Mouse (Mus musculus): ENCODE results near the gene Rpl27a. TPM values are rescaled to one million over a fixed set of nuclear protein-coding genes. Genes with fewer than 3 reads are reported as not detected.

The Rpl27a gene
- total RNA-seq, 2 experiments from 2014 or later: 136 TPM

DNA sequence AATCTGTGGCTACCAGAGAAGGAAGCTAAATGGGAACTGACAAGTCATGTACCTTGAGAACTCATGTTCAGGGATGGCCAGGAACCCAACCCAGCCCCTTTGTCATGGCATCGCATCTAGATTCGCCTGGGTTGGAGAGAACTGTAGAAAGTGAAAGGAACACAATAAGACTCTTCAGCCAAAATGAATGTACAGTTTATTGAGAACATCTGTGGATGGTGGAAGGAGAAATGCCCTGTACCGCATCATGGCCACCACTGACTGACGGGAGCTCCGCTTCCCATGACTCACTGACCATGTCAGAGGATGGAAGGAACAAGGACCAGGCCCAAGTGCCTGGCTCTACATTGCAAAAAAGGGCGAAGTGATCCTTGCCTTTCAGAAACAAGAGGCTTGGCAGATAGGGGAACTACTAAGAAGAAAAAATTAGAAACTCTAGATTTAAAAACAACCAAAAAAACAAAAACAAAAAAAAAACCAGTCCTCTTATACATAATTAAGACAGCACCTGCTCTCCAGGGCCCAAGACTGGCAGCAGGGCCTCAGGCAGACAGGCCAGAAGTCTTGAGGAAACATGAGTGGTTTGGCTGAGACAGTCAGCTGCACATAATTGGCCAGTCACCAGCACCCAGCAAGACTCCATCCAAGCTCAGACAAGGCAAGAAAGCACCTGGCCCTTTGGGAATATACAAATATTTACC is 4.9 kb downstream of the Rpl27a start:
- DNase-seq (ENCODE audit: extremely low spot score in 1 of 2, low spot score in 2 of 2): peak in 1 of 2 experiments; percentile 57
- intact Hi-C loops (cut with DNase I): no loop called here

DNA sequence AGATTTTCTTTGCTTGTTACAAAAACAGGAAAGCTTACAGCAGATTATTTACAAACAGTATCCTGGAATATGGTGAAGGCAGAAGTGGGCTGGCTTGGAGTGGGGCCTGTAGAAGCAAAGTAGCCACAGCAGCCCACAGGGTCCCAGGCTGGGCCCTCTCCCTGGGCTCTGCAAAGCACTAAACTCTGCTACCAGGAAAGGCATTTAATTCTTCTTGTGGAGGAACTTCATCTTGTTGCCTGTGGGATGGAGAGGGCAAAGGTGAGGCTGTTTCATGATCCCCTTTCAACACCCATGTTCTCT is 5.4 kb downstream of the Rpl27a start:
- intact Hi-C loops (cut with DNase I): no loop called here
- DNase-seq (ENCODE audit: extremely low spot score in 1 of 2, low spot score in 2 of 2): no peak

DNA sequence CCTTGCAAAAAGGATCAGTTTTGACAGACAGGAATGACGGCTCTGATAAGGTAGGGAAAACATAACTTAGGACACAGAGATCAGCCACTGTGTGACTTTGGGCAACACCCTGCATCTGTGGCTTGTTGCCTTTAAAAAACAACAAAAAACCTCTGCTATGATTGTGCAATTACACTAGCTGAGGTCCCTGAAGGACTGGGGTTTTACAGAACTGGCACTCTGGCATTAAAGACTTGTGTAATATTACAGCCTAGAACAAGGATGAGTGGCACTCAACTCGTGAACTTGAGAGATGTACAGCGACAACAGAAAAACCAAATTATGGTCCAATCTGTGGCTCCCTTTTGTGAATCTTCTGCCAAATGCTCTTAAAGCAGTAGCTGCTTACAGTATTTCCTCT is 5.8 kb downstream of the Rpl27a start:
- DNase-seq (ENCODE audit: extremely low spot score in 1 of 2, low spot score in 2 of 2): no peak
- intact Hi-C loops (cut with DNase I): no loop called here

DNA sequence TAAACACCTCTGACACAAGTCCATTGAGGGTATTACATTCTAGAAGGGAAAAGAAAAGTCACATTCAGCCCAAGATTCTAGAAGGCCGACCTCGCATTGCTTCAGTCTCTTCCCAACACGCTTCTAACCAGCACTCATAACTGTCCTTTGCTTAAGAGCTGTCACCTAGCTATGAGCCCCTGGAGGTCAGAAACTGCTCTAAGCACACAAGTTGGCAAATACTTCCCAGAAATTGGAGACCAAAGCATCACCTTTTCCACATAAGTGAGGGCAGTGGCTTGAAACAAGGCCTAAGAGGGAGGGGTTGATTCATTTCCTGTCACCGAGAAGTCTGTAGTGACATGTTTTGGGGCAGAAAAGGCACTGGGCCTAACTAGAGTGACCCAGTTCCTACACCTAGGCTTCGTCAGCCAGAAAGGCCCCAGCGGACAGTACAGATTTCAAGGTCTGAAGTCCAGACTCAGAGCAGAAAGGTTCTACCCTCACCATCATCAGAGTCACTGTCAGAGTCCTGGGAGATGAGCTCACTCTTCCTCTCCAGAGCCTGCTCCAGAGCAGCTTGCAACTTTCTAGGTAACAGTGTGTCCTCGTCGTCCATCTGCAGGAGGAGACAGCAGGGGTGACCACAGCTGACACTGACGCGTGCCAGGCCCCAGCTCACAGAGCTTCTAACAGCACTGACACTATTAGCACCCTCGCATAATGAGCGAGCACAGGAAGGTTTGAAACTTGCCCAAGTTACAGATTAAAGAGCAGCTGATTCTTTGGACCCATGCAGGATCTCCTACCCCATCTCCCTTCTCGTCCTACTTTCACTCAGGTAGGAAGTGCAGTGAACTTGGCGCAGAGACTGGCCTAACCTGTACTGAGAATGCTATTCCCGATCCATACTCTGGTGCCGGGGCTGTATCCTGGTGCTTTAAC is 7.1 kb downstream of the Rpl27a start:
- no peak for DNase-seq (ENCODE audit: extremely low spot score in 1 of 2, low spot score in 2 of 2)
- intact Hi-C loops (cut with DNase I): loop anchor here (2.0 kb wide), 1 partner anchor 193 kb away; no protein-coding TSS in a partner anchor

DNA sequence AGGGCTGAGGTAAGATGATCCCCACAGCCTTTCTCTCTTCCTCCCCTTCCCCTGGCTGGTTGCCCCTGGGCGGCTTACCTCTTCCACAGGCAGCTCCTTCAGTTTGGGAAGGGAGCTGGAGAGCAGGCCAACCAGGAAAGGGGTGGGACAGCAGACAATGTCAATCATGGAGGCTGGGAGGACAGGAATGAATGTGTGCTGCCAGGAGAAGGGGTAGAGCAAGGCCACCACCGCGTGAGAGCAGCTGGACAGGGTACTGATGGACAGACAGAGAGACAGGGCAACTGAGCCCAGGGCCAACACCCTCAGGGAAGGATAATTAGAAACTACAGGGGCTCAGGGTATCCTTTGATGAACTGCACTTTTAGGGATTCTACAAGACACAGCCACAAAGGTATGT is 8.6 kb downstream of the Rpl27a start:
- intact Hi-C loops (cut with DNase I): loop anchor here (2.0 kb wide), 1 partner anchor 191 kb away; no protein-coding TSS in a partner anchor
- no peak for DNase-seq (ENCODE audit: extremely low spot score in 1 of 2, low spot score in 2 of 2)

DNA sequence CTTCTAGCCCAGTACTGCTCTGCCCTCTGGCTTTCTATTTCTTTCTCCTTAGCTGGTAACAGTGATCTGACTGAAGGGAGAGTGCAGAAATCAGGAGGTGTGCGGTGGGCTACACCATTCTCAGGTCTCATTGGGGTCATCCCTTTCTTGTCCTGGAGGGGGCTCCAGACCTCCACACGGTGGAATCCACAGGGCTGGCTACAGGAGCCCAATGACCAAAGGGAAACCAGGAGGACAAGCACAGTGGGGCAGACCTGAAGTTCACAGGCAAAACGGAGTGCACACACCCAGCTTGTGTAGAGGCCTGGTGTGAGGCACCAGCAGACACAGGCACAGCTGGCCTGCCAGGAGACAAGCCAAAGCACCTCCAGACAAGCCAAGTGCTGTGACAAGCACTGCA is 9.4 kb downstream of the Rpl27a start:
- intact Hi-C loops (cut with DNase I): no loop called here
- DNase-seq (ENCODE audit: extremely low spot score in 1 of 2, low spot score in 2 of 2): peak; percentile 28 to 71

DNA sequence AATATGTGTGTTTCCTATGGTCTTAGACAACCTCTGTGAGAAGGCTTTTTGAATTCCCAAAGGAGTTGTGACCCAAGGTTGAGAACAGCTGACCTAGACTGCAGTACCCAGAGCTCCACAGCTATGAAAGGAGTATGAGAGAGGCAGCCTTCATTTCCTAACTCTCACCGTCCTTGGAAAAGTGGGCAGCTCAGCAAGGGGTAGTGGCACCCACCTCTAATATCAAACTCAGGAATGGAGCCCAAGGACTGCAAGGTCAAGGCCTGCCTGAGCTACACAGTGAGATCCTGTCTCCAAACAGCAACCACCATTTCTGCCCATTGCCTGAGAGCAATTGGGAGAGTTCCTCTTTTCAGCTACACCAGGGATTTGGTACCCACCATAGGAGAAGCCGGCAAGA is 10.8 kb downstream of the Rpl27a start:
- intact Hi-C loops (cut with DNase I): no loop called here
- no peak for DNase-seq (ENCODE audit: extremely low spot score in 1 of 2, low spot score in 2 of 2)

DNA sequence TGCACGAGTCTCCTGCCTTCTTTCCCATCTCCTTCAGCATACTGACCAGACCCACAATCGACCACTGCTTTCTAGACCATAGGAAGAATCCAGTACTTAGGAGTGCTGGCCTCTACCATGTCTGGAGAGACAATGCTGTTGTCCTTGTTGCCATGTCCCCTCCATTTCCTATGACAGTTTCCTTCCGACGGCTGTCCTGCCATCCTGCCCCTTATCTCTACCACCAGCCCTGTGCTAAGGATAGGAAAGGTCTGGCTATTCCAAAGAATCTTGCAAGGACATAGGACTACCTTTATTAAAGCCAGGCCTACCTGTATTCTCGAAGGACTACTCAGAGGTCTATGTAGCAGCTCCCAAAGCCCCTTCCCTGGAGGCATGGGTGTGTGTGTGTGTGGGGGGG is 12.6 kb downstream of the Rpl27a start:
- intact Hi-C loops (cut with DNase I): no loop called here
- DNase-seq (ENCODE audit: extremely low spot score in 1 of 2, low spot score in 2 of 2): no peak

DNA sequence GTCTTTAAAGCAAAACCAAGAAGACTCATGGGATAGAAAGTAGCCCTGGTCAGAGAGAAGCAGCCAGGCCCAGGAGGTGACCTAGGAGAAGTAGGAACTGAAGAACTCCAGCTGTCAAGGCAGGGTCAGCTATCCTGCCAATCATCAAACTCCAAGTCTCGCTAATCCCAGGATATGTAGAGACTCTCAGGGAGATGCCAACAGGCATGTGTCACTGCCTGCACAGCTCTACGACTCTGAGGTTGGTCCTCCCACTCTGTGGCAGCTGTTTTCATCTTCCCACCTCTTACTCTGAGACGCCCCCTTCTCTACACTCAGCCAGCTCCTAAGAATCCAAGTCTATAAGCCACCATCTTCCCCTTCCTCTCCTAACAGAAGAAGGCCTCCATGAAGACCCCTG is 13.7 kb downstream of the Rpl27a start:
- intact Hi-C loops (cut with DNase I): no loop called here
- DNase-seq (ENCODE audit: extremely low spot score in 1 of 2, low spot score in 2 of 2): no peak

DNA sequence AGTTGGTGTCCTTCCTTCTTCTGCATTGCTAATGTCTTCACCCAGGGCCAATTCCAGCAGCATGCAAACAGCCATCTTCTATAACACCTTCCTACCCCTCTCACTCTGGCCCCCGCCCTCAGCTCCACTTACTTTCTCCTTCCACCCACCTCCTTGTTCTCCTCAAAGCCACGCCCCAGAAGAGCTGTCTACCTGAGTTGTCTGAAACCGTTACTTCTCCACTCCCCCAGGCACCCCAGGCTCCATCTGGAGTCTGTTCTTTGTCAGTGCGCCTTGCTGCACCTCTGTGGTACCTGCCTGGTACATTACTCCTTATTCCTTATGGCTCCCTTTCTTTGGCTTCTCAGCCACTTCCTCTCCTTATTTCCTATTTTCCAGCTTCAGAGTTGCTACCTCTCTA is 14.2 kb downstream of the Rpl27a start:
- intact Hi-C loops (cut with DNase I): no loop called here
- no peak for DNase-seq (ENCODE audit: extremely low spot score in 1 of 2, low spot score in 2 of 2)

DNA sequence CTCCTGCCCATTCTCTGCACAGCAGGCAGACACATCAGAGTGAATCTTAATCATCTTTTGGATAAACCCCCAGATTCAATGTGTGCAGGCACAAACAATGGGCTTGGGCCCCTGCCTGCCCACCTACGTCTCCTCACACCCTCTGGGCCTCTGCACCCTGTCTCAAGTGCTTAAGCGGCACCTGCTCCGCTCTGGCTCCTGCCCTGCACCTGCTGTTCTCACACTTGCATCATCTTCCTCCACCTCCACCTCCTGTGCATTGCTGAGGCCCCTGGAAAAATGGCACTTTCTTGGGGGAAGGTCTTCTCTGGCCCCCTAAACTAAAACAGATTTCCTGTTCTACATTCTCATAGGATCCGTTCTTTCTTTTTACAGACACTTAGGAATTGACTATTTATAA is 14.9 kb downstream of the Rpl27a start:
- intact Hi-C loops (cut with DNase I): no loop called here
- no peak for DNase-seq (ENCODE audit: extremely low spot score in 1 of 2, low spot score in 2 of 2)

DNA sequence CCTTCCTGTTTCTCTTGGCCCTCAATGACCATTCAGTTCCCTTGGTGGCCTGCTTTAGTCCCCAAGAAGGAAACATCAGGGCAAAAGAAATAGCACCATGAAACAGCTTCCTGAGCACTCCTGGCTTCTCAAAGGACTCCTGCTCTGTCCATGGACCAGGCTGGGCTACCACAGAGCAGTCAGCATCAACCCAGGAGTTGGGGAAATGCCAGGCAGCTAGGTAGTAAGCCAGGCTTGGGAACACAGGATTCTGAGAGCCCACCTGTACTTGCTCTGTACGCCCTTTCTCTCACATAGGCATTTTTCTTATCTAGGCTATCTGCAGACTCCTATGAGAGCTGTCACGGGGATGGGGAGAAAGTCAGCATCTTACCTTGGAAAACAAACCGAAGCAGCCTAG is 16.0 kb downstream of the Rpl27a start:
- DNase-seq (ENCODE audit: extremely low spot score in 1 of 2, low spot score in 2 of 2): no peak
- intact Hi-C loops (cut with DNase I): loop anchor here (5.0 kb wide), 1 partner anchor 82 kb away; no protein-coding TSS in a partner anchor

DNA sequence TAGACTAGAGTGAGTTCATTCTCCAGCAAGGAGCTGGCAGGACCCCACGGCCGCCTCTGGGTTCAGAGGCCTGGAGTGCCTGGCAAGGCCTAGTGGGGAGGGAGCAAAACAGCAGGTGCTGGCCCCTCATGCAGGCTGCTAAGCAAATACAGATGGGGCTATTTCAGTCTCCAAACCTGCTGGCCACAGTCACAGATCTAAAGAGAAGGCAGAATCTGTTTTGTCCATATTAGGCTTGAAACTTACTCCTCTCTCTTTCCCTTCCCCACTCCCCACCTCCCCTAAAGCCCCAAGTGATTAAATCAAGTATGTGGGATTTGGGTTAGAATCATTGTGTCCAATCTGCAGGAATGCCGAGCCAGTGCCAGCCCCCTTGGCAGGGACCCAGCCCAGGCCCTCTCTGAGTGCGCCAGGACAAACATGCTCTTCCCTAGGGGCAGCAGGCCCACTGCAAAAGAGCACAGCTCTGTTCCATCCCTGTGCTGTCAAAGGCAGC is 17.6 kb downstream of the Rpl27a start:
- intact Hi-C loops (cut with DNase I): loop anchor here (5.0 kb wide), 1 partner anchor 81 kb away; no protein-coding TSS in a partner anchor
- peak; percentile 45 to 87 for DNase-seq (ENCODE audit: extremely low spot score in 1 of 2, low spot score in 2 of 2)

DNA sequence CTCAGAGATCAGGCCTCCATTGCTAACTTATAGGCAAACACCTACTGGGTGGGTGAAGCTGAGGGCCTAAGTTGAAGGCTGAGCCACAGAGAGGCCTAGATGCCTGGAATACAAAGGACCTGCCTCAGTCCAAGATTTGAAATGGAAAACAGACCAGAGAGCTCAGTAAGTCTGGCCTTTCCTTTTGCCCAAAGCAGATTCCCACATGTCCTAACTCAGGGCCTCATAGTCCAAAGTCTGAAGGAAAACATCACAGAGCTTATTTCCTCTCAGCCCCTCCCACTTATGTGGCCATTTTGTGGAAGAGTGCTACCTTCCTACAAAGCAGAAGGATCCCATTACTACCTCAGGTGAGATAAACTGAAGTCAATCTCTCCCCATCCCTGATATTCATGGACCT is 22.0 kb downstream of the Rpl27a start:
- intact Hi-C loops (cut with DNase I): no loop called here
- no peak for DNase-seq (ENCODE audit: extremely low spot score in 1 of 2, low spot score in 2 of 2)

DNA sequence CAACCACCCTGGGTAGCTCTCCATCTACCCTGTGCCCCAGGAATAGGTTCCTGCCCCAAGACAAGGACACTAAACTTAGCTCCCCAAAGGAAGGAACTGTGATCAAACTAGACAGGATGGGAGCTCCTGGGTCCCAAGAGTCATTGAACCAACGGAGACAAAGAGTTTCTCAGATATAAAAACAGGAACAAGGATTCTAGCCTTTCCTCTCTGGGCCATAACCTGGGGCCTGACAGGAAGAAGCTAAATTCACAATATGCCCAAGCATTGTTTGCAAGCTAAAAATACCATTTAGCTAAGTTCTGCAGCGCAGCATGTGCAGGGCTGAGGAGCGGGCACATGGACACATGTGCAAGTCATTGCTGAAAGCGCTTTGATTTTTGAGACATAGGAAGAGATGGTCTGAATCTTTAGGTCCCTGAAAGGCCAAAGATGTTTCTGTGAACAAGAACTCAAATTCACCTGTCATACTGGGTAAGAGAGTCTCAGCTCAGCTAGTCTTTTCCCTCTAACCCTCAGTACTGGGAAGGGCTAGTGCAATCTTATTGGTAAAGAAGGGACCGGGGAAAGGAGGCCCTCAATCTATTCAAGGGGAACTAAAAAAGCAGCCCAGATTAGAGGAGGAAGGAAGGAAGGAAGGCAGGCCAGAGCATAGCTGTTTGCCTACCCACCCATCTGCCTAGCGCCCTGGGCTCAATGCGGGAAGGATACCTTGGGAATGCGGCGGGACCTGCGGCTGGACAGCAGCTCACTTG is 22.8 kb downstream of the Rpl27a start:
- intact Hi-C loops (cut with DNase I): no loop called here
- DNase-seq (ENCODE audit: extremely low spot score in 1 of 2, low spot score in 2 of 2): no peak

DNA sequence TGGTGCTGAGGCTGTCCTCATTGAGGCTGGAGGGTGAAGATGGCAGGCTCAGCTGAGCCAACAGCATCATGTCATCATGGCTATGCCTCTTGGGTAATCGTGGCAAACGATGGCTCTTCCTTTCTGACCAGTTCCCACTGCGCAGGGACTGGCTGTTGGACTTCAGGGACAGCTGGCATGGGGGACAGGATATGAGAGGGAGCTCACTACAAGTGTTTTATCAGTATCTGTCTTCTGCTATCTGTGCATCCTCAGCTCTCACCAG is 23.3 kb downstream of the Rpl27a start:
- no peak for DNase-seq (ENCODE audit: extremely low spot score in 1 of 2, low spot score in 2 of 2)
- intact Hi-C loops (cut with DNase I): no loop called here

DNA sequence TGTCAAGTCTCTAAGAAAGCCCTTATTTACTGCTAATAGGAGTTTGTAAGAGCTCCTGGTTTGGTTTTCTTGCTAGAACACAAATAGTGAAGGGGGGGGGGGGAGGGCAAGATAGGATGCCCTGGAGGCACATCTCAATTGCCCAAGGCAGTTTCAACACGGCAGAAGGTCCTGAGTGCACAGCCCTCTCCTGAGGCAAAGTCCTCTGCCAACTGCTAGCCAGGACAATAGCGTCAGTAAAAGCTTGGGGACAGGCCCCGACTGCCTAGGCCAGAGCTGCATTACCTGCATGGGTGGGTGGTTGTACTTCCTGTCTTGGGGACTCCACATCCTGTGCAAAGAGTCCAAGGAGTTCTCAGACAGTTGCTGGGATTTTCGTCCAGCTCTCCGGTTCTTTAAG is 25.8 kb downstream of the Rpl27a start:
- DNase-seq (ENCODE audit: extremely low spot score in 1 of 2, low spot score in 2 of 2): no peak
- intact Hi-C loops (cut with DNase I): no loop called here

DNA sequence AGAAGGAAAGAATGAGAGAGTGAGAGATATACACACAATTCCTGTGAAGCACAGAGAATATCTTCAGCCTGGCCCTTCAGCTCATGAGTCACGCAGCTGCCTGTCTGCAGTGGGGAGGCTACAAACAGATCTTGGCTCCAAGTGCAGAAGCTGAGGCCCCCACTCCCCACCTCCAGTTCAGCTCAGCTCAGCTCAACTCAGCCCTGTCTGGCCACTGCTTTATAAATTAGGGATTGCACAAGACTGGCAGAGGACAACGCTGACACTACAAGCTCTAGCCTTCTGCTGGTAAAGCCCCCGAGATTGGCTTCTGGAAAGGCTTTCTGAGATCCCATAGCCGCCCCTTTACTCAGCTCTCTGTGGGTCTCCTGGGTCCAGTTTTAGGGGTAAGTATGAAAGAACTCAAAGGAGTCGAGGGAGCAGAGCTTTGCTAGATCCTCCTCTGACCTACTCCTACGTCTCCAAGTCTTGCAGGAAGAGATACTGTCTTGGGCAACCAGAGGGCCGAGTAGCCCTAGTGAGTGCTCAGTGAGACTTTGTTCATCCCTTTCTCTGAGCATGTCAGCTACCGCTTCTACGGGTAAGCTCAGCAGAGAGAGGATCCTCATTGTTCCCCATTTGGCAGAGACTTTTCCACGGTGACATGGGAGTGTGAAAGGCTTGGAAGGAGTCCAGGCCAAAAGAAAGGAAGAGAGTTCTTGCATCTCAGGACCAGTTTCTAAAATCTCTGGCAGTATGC is 26.5 kb downstream of the Rpl27a start:
- DNase-seq (ENCODE audit: extremely low spot score in 1 of 2, low spot score in 2 of 2): no peak
- intact Hi-C loops (cut with DNase I): no loop called here

DNA sequence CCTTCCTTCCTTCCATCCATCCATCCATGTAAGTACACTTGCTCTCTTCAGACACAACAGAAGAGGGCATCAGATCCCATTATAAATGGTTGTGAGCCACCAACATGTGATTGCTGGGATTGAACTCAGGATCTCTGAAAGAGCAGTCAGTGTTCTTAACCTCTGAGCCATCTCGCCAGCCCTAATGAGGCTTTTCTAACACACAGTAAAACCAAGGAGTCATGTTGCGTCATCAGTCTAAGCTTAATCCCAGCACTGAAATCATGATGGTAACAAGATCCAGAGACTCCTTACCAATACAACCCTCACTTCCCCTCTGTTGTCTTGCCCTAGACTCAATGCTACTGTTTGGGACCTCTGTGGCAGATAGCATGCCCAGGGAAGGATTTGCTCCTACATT is 27.2 kb downstream of the Rpl27a start:
- intact Hi-C loops (cut with DNase I): no loop called here
- DNase-seq (ENCODE audit: extremely low spot score in 1 of 2, low spot score in 2 of 2): no peak

All from left cerebral cortex, postnatal 10 days (tissue).